Mouse (Mus musculus): ENCODE data around the gene Ifi27l2a. TPM values are rescaled to one million over a fixed set of nuclear protein-coding genes. Genes with fewer than 3 reads are reported as not detected.

Gene Ifi27l2a
- total RNA-seq (2023): 100 to 1,000 TPM; 143 to 206 TPM

DNA sequence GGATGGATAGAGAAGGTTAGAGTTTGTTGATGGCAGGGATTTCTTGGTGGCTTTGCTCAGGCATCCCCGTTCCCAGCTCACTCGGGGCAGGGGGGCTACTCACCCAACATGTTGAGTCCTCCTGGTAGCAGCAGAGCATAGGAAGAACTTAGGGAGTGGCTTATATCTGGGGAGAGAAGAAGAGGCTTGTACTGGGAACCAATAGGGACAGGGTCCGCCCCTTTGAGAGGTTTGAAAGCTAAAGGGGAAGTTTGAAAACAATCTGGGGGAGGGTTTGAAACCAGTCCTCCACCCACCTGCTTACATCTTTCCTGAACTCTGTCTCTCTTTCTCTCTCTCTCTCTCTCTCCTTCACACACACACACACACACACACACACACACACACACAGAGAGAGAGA is at the start of gene Ifi27l2a:
Ifi27l2a (minus strand) TSS at position 157 of the 400 bp plus-strand sequence.

DNA sequence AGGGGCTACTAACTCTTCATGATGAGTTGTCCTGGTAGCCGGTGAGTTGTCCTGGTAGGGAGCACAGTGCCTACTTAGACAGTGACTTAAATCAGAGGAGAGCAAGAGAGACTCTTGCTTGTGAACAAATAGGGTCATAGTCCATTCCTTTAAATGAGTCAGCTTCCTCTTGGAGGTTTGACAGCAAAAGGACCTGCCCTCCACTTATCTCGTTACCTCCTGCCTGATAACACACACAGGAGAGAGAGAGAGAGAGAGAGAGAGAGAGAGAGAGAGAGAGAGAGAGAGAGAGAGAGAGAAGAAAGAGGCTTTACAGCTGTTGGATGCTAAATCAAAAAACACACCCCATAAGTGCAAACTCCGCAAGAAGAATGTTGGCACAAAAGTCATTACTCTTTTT is 13.7 kb upstream of the Ifi27l2a start, which contains the start of gene Ifi27l2b:
Ifi27l2b (minus strand) TSS at position 84 of the 400 bp plus-strand sequence.

DNA sequence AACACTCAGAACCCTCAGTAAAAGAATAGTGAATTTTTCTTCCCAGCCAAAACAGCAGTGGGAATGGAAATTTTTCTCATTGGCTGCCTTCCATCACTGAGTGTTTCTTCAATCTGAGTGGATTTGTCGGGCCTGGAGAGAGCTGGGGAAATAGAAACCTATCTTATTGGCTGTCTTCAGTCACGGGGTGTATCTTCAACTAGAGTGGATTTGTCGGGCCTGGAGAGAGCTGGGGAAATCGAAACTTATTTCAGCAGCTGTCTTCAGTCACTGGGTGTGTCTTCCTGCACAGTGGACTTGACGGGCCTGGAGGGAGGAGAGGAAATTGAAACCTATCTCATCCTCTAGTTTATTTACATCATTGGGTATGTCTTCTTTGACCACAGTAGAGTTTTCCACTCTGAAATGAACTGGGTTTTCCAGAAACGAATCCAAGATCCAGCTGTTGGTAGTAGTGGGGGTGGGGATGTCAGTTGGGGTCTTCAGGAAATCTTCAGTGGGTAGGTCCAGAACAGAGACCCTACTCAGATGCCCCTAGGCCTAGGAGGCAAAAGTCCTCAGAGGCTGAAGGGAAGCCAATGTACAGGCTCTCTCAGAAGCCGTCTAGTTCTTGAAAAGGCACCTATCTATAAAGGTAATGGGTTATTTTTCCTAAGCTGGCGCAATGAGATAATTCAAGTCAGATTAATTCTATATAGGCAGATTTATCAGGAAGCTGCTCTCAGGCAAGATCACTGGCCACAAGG is 9.3 kb downstream of the Ifi27l2a start, which contains the start of gene Ifi27:
Ifi27 (plus strand) TSS at position 226 of the 746 bp plus-strand sequence.

DNA sequence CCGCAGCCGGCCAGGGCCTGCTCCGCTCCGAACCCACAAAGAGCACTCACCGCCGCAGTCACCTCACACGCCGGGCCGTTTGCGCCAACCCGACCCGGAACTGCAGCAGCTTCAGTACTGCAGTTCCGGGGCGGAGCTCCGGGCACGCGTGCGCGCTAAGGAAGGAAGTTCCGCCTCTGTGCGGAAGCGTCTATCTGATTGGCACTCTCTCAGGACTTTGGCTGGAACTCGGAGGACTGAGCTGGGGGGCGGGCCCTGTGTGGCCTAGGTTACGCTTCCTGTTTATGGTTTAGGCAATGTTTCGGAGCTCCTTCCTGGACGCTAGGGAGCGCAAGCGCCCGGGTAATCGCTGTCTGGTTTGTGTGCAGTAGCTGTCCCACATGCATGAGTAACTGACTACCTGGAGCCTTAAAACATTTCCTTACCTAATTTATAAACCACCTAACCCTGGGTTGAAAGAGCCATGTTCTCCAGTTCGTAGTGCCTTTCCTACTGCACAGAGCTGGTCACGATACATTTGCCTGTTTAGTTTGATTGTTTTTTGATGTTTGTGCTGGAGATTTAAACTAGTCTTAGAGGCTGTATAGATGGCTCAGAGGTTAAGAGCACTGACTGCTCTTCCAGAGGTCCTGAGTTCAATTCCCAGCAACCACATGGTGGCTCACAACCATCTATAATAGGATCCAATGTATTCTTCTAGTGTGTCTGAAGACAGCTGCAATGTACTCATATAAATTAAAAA is 17.6 kb downstream of the Ifi27l2a start, which contains the start of gene Ddx24:
Ddx24 (minus strand) TSS at position 102 of the 742 bp plus-strand sequence.

DNA sequence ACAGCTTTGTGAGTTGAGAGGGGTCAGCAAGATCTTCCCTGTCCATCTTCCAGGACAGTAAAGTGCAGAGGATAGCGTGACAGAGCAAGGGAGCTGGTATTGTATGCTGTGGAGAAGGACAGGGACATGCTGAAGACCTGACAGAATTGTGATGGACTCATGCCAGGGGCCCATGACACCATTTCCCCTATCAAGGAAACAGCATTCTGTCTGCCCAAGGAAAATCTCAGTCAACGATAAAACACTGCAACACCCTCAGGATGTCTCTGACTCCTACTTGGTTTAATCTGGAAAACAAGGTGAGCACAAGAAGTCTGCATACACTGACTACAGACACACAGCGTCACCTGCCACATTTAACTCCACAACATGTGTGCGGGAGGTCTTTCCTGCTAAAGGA is 35.8 kb downstream of the Ifi27l2a start, which contains the start of gene 9330161L09Rik:
9330161L09Rik (minus strand) TSS at position 101 of the 400 bp plus-strand sequence.

Other genes with a start within 250 kb of the Ifi27l2a start
- gene Prima1, start 201.5 kb downstream of the Ifi27l2a start, total RNA-seq (2023): not detected
- gene Fam181a, start 132.7 kb downstream of the Ifi27l2a start, total RNA-seq (2023): not detected
- 10 to 100 TPM; 21.8 to 33.1 TPM for gene Asb2, start 87.7 kb downstream of the Ifi27l2a start, total RNA-seq (2023)
- 10 to 100 TPM in 1 of 2 experiments, 1 to 10 TPM in 1; 5.5 to 10.1 TPM for gene Otub2, start 55.0 kb downstream of the Ifi27l2a start, total RNA-seq (2023)
- 10 to 100 TPM in 1 of 2 experiments, 1 to 10 TPM in 1; 8.2 to 11.0 TPM for gene 9330161L09Rik, start 35.9 kb downstream of the Ifi27l2a start, total RNA-seq (2023)
- gene Ddx24, start 17.9 kb downstream of the Ifi27l2a start, total RNA-seq (2023): 100 to 1,000 TPM; 196 to 208 TPM
- gene Ifi27, start 9.5 kb downstream of the Ifi27l2a start, total RNA-seq (2023): 100 to 1,000 TPM in 1 of 2 experiments, 10 to 100 TPM in 1; 85.5 to 107 TPM
- gene Ifi27l2b, start 13.5 kb upstream of the Ifi27l2a start, total RNA-seq (2023): not detected
- under 1 TPM in 1 of 2 experiments, not detected in 1; 0.26 TPM for gene Ppp4r4, start 88.6 kb upstream of the Ifi27l2a start, total RNA-seq (2023)
- not detected for gene Serpina10, start 187.8 kb upstream of the Ifi27l2a start, total RNA-seq (2023)
- not detected for gene Serpina6, start 213.5 kb upstream of the Ifi27l2a start, total RNA-seq (2023)
- not detected for gene Serpina16, start 232.5 kb upstream of the Ifi27l2a start, total RNA-seq (2023)

Data from B cell, adult 67 days (primary cell).